Mouse (Mus musculus): Measurements from ENCODE around the gene Gm20403.

GRCm38 (mm10) chr12:54987156-54987555, 827 bp upstream of the Gm20403 start:
- no peak for TF ChIP-seq CTCF (IDR thresholded peaks at IDR 0.05; ENCODE audit: low read depth)
- no peak for TF ChIP-seq EP300 (IDR thresholded peaks at IDR 0.05; ENCODE audit: low read depth)
